Mouse (Mus musculus) liver, adult 2 months (tissue): ENCODE measurements around the gene Trpv2.

ENCODE experiments used
- CTCF ChIP-seq: fragments of 200-500 bp; IDR thresholded peaks from 2 replicates; pipeline ENCODE4 v1.5.1; 2011; ENCODE audit warnings: low read depth, low read length, control low read depth
- POLR2A ChIP-seq: fragments of 200-500 bp; IDR thresholded peaks from 2 replicates; pipeline ENCODE4 v1.6.1; 2011; ENCODE audit warnings: low read length, control low read depth; ENCODE audit not compliant: insufficient read depth; ENCODE audit errors: extremely low read depth

DNA sequence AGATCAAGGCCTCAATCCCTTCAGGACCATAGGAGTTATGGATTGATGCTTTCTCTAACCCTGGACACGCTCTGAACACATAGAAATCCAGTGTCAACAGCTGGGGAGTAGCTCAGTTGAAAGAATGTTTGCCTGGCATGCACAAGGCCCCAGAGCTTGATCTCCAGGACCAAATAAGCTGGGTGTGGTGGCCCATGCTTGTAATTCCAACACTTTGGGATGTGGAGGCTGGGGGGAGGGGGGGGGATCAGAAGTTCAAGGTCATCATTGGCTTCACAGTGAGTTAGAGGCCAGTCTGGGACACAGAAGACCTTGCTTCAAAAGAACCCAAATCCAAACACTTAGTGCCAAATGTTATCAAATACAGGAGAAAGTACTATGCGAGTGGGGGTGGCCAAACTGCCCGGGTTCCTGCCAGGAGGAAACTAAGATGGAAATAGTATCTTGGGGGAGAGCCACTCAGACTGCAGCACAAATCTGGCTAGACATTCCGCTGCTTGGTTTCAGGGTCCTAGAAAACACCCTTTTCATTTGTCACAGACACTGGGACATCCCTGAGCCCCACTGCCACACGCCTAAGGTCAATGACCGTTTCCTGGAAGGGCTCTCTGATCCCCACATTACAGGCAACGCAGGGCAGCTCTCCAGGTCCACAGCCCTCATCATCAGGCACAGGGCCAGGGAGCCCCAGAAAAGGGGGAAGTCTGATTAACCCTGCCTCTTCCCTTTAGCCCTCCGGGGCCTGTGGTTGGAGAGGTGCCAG is 71.6 kb downstream of the Trpv2 start:
- TF ChIP-seq CTCF (no peak), POLR2A (no peak)
